Mouse (Mus musculus): ENCODE results near the gene Per1. TPM values are rescaled to one million over a fixed set of nuclear protein-coding genes. Genes with fewer than 3 reads are reported as not detected.
"Not testable (repeated sequence)": the region's sequence is repeated elsewhere in the genome, so short reads cannot be mapped to it uniquely, and the experiment has no call there.

Gene Per1
- polyA plus RNA-seq, 1 experiment: 16.3 TPM

- no peak for TF ChIP-seq POLR2A (IDR thresholded peaks at IDR 0.05; ENCODE audit: borderline replicate concordance, extremely low read depth, insufficient read depth, insufficient read length, poor library complexity, severe bottlenecking)
- no peak for TF ChIP-seq CTCF (IDR thresholded peaks at IDR 0.05; ENCODE audit: borderline replicate concordance, extremely low read depth, insufficient read depth, insufficient read length)
- peak; percentile 1 for DNase-seq (ENCODE audit: low read depth)
These were observed 7.4 kb upstream of the Per1 start for GRCm38 (mm10) chr11:69087597-69087996.

GRCm38 (mm10) chr11:69088103-69088855 is 6.7 kb upstream of the Per1 start, which contains the start of gene Vamp2:
Gene Vamp2 (plus strand): TSS chr11:69088490.
- DNase-seq (ENCODE audit: low read depth): peak; percentile 97
- TF ChIP-seq POLR2A (IDR thresholded peaks at IDR 0.05; ENCODE audit: borderline replicate concordance, extremely low read depth, insufficient read depth, insufficient read length, poor library complexity, severe bottlenecking): peak; percentile 73
- no peak for TF ChIP-seq CTCF (IDR thresholded peaks at IDR 0.05; ENCODE audit: borderline replicate concordance, extremely low read depth, insufficient read depth, insufficient read length)

GRCm38 (mm10) chr11:69088856-69089615 is 6.0 kb upstream of the Per1 start:
- TF ChIP-seq POLR2A (IDR thresholded peaks at IDR 0.05; ENCODE audit: borderline replicate concordance, extremely low read depth, insufficient read depth, insufficient read length, poor library complexity, severe bottlenecking): no peak
- TF ChIP-seq CTCF (IDR thresholded peaks at IDR 0.05; ENCODE audit: borderline replicate concordance, extremely low read depth, insufficient read depth, insufficient read length): no peak
- peak; percentile 25 for DNase-seq (ENCODE audit: low read depth)

GRCm38 (mm10) chr11:69089616-69090290 is 5.3 kb upstream of the Per1 start:
- no peak for TF ChIP-seq CTCF (IDR thresholded peaks at IDR 0.05; ENCODE audit: borderline replicate concordance, extremely low read depth, insufficient read depth, insufficient read length)
- no peak for TF ChIP-seq POLR2A (IDR thresholded peaks at IDR 0.05; ENCODE audit: borderline replicate concordance, extremely low read depth, insufficient read depth, insufficient read length, poor library complexity, severe bottlenecking)
- DNase-seq (ENCODE audit: low read depth): no peak

GRCm38 (mm10) chr11:69090367-69090766 is 4.7 kb upstream of the Per1 start:
- TF ChIP-seq CTCF (IDR thresholded peaks at IDR 0.05; ENCODE audit: borderline replicate concordance, extremely low read depth, insufficient read depth, insufficient read length) (no peak), POLR2A (IDR thresholded peaks at IDR 0.05; ENCODE audit: borderline replicate concordance, extremely low read depth, insufficient read depth, insufficient read length, poor library complexity, severe bottlenecking) (no peak)
- DNase-seq (ENCODE audit: low read depth): no peak

- no peak for DNase-seq (ENCODE audit: low read depth)
- no peak for TF ChIP-seq CTCF (IDR thresholded peaks at IDR 0.05; ENCODE audit: borderline replicate concordance, extremely low read depth, insufficient read depth, insufficient read length)
- no peak for TF ChIP-seq POLR2A (IDR thresholded peaks at IDR 0.05; ENCODE audit: borderline replicate concordance, extremely low read depth, insufficient read depth, insufficient read length, poor library complexity, severe bottlenecking)
These were observed 3.2 kb upstream of the Per1 start for GRCm38 (mm10) chr11:69091566-69092385.

- peak; percentile 86 for TF ChIP-seq CTCF (IDR thresholded peaks at IDR 0.05; ENCODE audit: borderline replicate concordance, extremely low read depth, insufficient read depth, insufficient read length)
- TF ChIP-seq POLR2A (IDR thresholded peaks at IDR 0.05; ENCODE audit: borderline replicate concordance, extremely low read depth, insufficient read depth, insufficient read length, poor library complexity, severe bottlenecking): no peak
- peak; percentile 69 for DNase-seq (ENCODE audit: low read depth)
These were observed 2.6 kb upstream of the Per1 start for GRCm38 (mm10) chr11:69092386-69092751.

GRCm38 (mm10) chr11:69092871-69093270 is 2.1 kb upstream of the Per1 start:
- DNase-seq (ENCODE audit: low read depth): no peak
- TF ChIP-seq POLR2A (IDR thresholded peaks at IDR 0.05; ENCODE audit: borderline replicate concordance, extremely low read depth, insufficient read depth, insufficient read length, poor library complexity, severe bottlenecking): no peak
- peak; percentile 18; the same call in 1 of the 2 replicates for TF ChIP-seq CTCF (IDR thresholded peaks at IDR 0.05; ENCODE audit: borderline replicate concordance, extremely low read depth, insufficient read depth, insufficient read length)

GRCm38 (mm10) chr11:69093856-69094255 is 1.2 kb upstream of the Per1 start:
- DNase-seq (ENCODE audit: low read depth): not testable (repeated sequence)

GRCm38 (mm10) chr11:69095511-69096231 is 654 bp downstream of the Per1 start:
- TF ChIP-seq CTCF (IDR thresholded peaks at IDR 0.05; ENCODE audit: borderline replicate concordance, extremely low read depth, insufficient read depth, insufficient read length) (no peak), POLR2A (IDR thresholded peaks at IDR 0.05; ENCODE audit: borderline replicate concordance, extremely low read depth, insufficient read depth, insufficient read length, poor library complexity, severe bottlenecking) (no peak)
- peak; percentile 11 for DNase-seq (ENCODE audit: low read depth)

Data from brain, embryonic 14.5 days (tissue).